10 mouse cellular contexts compared by ENCODE assay signal in genomic region chr2:97232966-97233365, GRCm38 (mm10).
DNase-seq lines count a peak whose midpoint lies in the region; ATAC-seq and TF ChIP-seq lines count a peak whose summit lies in the region.
"Had no signal": no experiment of that assay in that cellular context is flagged by ENCODE, and none has a peak within 500 bp of the region (broad histone marks: within the 10 kb centered on the region; RNA-seq: fewer than 3 reads in every experiment).

No protein-coding gene starts in this region.

- H3K4me1 ChIP-seq in forebrain, embryonic 14.5 days (ENCODE audit: control insufficient read depth, insufficient read depth, low read length): no peaks in the 10 kb centered on the region
- no peaks in the 10 kb centered on the region for H3K4me1 ChIP-seq in forebrain, embryonic 11.5 days (replicated peaks; ENCODE audit: control insufficient read depth, insufficient read depth, low read length)
- H3K4me1 ChIP-seq in kidney, embryonic 14.5 days (ENCODE audit: control insufficient read depth, insufficient read depth, low read length): no peaks in the 10 kb centered on the region
- no peaks in the 10 kb centered on the region for H3K4me1 ChIP-seq in lung, adult 2 months (ENCODE audit: control insufficient read depth, insufficient read depth, low read length)

- H3K9me3 ChIP-seq in forebrain, embryonic 14.5 days (replicated peaks; ENCODE audit: control insufficient read depth, low read length): no peaks in the 10 kb centered on the region
- no peaks in the 10 kb centered on the region for H3K9me3 ChIP-seq in forebrain, embryonic 11.5 days (ENCODE audit: control insufficient read depth, low read length)
- H3K9me3 ChIP-seq in kidney, embryonic 14.5 days (ENCODE audit: control insufficient read depth, low read length): no peaks in the 10 kb centered on the region

- 72% methylated on average over 3 of the region's 3 CpGs for WGBS in forebrain, embryonic 14.5 days
- WGBS in forebrain, embryonic 11.5 days: 96% methylated on average over 3 of the region's 3 CpGs
- 83% methylated on average over 3 of the region's 3 CpGs for WGBS in kidney, embryonic 14.5 days
- WGBS in lung, adult 2 months: 73% methylated on average over 3 of the region's 3 CpGs

- no peak for TF ChIP-seq POLR2A in lung, adult 2 months (IDR thresholded peaks at IDR 0.05; ENCODE audit: borderline replicate concordance, extremely low read depth, low read depth, low read length)

- peak; percentile 74; the same call in 1 of the 2 replicates for ATAC-seq in forebrain, embryonic 14.5 days
- no peak for ATAC-seq in forebrain, embryonic 11.5 days (replicated peaks; ENCODE audit: low FRiP score)
- no peak for ATAC-seq in kidney, embryonic 14.5 days (ENCODE audit: low FRiP score, low TSS enrichment)

- no peaks in the 10 kb centered on the region for H3K27me3 ChIP-seq in forebrain, embryonic 14.5 days (replicated peaks; ENCODE audit: control insufficient read depth, insufficient read depth, low read length)
- no peaks in the 10 kb centered on the region for H3K27me3 ChIP-seq in forebrain, embryonic 11.5 days (ENCODE audit: control insufficient read depth, insufficient read depth, low read length)
- no peaks in the 10 kb centered on the region for H3K27me3 ChIP-seq in kidney, embryonic 14.5 days (ENCODE audit: control insufficient read depth, insufficient read depth, low read length)

- H3K36me3 ChIP-seq in forebrain, embryonic 14.5 days (ENCODE audit: control insufficient read depth, insufficient read depth, low read length): no peaks in the 10 kb centered on the region
- H3K36me3 ChIP-seq in forebrain, embryonic 11.5 days (ENCODE audit: control insufficient read depth, insufficient read depth, low read length): no peaks in the 10 kb centered on the region
- H3K36me3 ChIP-seq in kidney, embryonic 14.5 days (ENCODE audit: control insufficient read depth, insufficient read depth, low read length): no peaks in the 10 kb centered on the region

- no peak overlapping the region for H3K4me3 ChIP-seq in forebrain, embryonic 14.5 days (ENCODE audit: low read depth, low read length)
- H3K4me3 ChIP-seq in forebrain, embryonic 11.5 days (ENCODE audit: low read depth, low read length): no peak overlapping the region
- H3K4me3 ChIP-seq in kidney, embryonic 14.5 days (ENCODE audit: low read length): no peak overlapping the region
- no peak overlapping the region for H3K4me3 ChIP-seq in lung, adult 2 months (replicated peaks; ENCODE audit: extremely low read depth, low read depth, low read length)

- H3K9ac ChIP-seq in forebrain, embryonic 14.5 days (ENCODE audit: low read length): no peak overlapping the region
- no peak overlapping the region for H3K9ac ChIP-seq in forebrain, embryonic 11.5 days (ENCODE audit: low read length)
- H3K9ac ChIP-seq in kidney, embryonic 14.5 days (ENCODE audit: low read depth, low read length): no peak overlapping the region

- intact Hi-C loops in heart, postnatal 14 days (cut with DNase I): no loop called here

- peak; percentile 83 for DNase-seq in forebrain, embryonic 14.5 days (ENCODE audit: low spot score)
- no peak for DNase-seq in forebrain, embryonic 11.5 days (ENCODE audit: low spot score)
- DNase-seq in right cerebral cortex, adult 18-20 months: peak; percentile 51
- DNase-seq in right cerebral cortex, postnatal 14 days: no peak
- peak; percentile 14 to 64 for DNase-seq in heart, postnatal 14 days
- no peak for DNase-seq in thymus, postnatal 25 days
- no peak for DNase-seq in lung, adult 2 months
- DNase-seq: liver had no signal

- H3K27ac ChIP-seq in forebrain, embryonic 14.5 days (ENCODE audit: low read depth, low read length): no peak overlapping the region
- H3K27ac ChIP-seq in forebrain, embryonic 11.5 days (ENCODE audit: low read depth, low read length): no peak overlapping the region
- H3K27ac ChIP-seq in kidney, embryonic 14.5 days (ENCODE audit: low read depth, low read length): no peak overlapping the region

- H3K4me2 ChIP-seq in forebrain, embryonic 14.5 days (ENCODE audit: low read length): no peak overlapping the region
- H3K4me2 ChIP-seq in forebrain, embryonic 11.5 days (ENCODE audit: low read depth, low read length, severe bottlenecking): no peak overlapping the region
- H3K4me2 ChIP-seq in kidney, embryonic 14.5 days (replicated peaks; ENCODE audit: low read depth, low read length): no peak overlapping the region
- H3K4me2 ChIP-seq: midbrain, embryonic 11.5 days had no signal

- no peak for TF ChIP-seq CTCF in lung, adult 2 months (IDR thresholded peaks at IDR 0.05; ENCODE audit: insufficient read depth, low read length)

Comparison
In these comparisons a context has a peak if more than half of its experiments do, and no peak if none do; other contexts are left out.
1. DNase-seq: peak in forebrain, embryonic 14.5 days (single experiment), right cerebral cortex, adult 18-20 months (single experiment) and heart, postnatal 14 days (2 of 2); none in forebrain, embryonic 11.5 days (single experiment), right cerebral cortex, postnatal 14 days (single experiment), thymus, postnatal 25 days (single experiment) and lung, adult 2 months (single experiment).